Mouse (Mus musculus): ENCODE results near the gene Stat5b.

DNA sequence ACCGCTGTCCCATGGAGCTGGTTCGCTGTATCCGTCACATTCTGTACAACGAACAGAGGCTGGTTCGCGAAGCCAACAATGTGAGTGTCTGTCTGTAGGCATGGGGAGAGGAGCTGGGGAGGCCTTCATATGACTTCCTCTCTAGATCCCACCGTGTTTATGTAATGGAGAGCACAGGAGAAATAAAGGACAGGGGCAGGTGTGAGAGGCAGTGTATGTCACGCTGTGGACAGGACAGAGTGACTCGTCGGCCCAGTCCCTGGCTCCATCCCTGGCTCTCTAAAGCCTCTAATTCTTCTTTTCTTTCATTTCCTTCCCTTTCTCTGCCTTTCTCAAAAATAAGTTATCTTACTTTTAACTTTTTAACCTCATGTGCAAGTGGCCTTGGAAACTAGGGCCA, 12.6 kb upstream of the Stat5b start:
- TF ChIP-seq EP300 (IDR thresholded peaks at IDR 0.05) (no peak), CTCF (IDR thresholded peaks at IDR 0.05) (no peak)
